Mouse (Mus musculus) lung, embryonic 14.5 days (tissue): Measurements from ENCODE around the gene Hcst. TPM values are rescaled to one million over a fixed set of nuclear protein-coding genes. Genes with fewer than 3 reads are reported as not detected.

ENCODE experiments used
- ATAC-seq: fragments of 200-750 bp; cut with Nextera tagmentation; 2 replicates; pipeline ENCODE4 v1.8.0; 2017; ENCODE audit warnings: mild to moderate bottlenecking, moderate TSS enrichment, moderate library complexity; ENCODE audit not compliant: insufficient read depth
- DNase-seq: peaks from one replicate; pipeline ENCODE4 v3.0.0-alpha.2; 2015
- H3K27ac ChIP-seq: fragments of 300-500 bp; sonication (generic); 2 replicates; pipeline ENCODE4 v1.5.1; 2014; ENCODE audit warnings: low read depth, mild to moderate bottlenecking, moderate library complexity
- H3K27me3 ChIP-seq: fragments of 300-500 bp; sonication (generic); 2 replicates; pipeline ENCODE4 v1.6.1; 2014; ENCODE audit warnings: low read length, control low read depth; ENCODE audit not compliant: insufficient read depth
- H3K36me3 ChIP-seq: fragments of 300-500 bp; sonication (generic); 2 replicates; pipeline ENCODE4 v1.6.1; 2014; ENCODE audit warnings: control low read depth; ENCODE audit not compliant: insufficient read depth
- H3K4me1 ChIP-seq: fragments of 300-500 bp; sonication (generic); 2 replicates; pipeline ENCODE4 v1.6.1; 2014; ENCODE audit warnings: antibody characterized with exemption, control low read depth; ENCODE audit not compliant: insufficient read depth
- H3K4me2 ChIP-seq: fragments of 300-500 bp; sonication (generic); 2 replicates; pipeline ENCODE4 v1.6.1; 2014; ENCODE audit warnings: mild to moderate bottlenecking
- H3K4me3 ChIP-seq: fragments of 300-500 bp; sonication (generic); 2 replicates; pipeline ENCODE4 v1.5.1; 2014; ENCODE audit warnings: low read depth, low read length
- H3K9ac ChIP-seq: fragments of 300-500 bp; sonication (generic); 2 replicates; pipeline ENCODE4 v1.6.1; 2014
- H3K9me3 ChIP-seq: fragments of 300-500 bp; sonication (generic); 2 replicates; pipeline ENCODE4 v1.6.1; 2016; ENCODE audit warnings: low read depth, low read length, control low read depth
- CTCF ChIP-seq: IDR thresholded peaks from 2 replicates; pipeline ENCODE4 v1.5.1; 2016; ENCODE audit warnings: antibody characterized with exemption, low read depth
- WGBS: fragments of 180-500 bp; shearing (Covaris S2); extraction: QIAGEN DNeasy Blood & Tissue Kit; methylation state at CpG from one replicate; pipeline ENCODE4 v1.1.7; 2014; 5-methylcytosine and 5-hydroxymethylcytosine counted together
- polyA plus RNA-seq: library from polyadenylated mRNA; unstranded; fragments of >200 nt; fragmentation: Nextera tagmentation; extraction: Ambion mirVana; gene quantifications from 2 replicates; pipeline ENCODE4 v1.2.1, GENCODE M21; 2014

Gene Hcst
- polyA plus RNA-seq, 1 experiment from 2014 or later = 1.5 TPM

- ATAC-seq (no peak), DNase-seq (no peak)
- Histone ChIP-seq H3K9me3 (no peaks in the 10 kb centered on the region), H3K4me3 (no peak overlapping the region), H3K36me3 (no peaks in the 10 kb centered on the region), H3K27ac (no peak overlapping the region), H3K27me3 (no peaks in the 10 kb centered on the region), H3K9ac (no peak overlapping the region), H3K4me2 (no peak overlapping the region), H3K4me1 (no peaks in the 10 kb centered on the region)
- TF ChIP-seq CTCF = no peak
- 78% methylated on average over 3 of the region's 3 CpGs for WGBS
These were observed 11.0 kb downstream of the Hcst start for GRCm38 (mm10) chr7:30408639-30409038.

GRCm38 (mm10) chr7:30402343-30402742, 17.3 kb downstream of the Hcst start:
- H3K27me3 ChIP-seq = no peaks in the 10 kb centered on the region
- no peaks in the 10 kb centered on the region for H3K36me3 ChIP-seq
- ATAC-seq (no peak), DNase-seq (no peak)
- H3K9me3 ChIP-seq = no peaks in the 10 kb centered on the region
- H3K4me3 ChIP-seq = no peak overlapping the region
- no peak for TF ChIP-seq CTCF
- H3K4me1 ChIP-seq = no peaks in the 10 kb centered on the region
- no peak overlapping the region for H3K9ac ChIP-seq
- H3K4me2 ChIP-seq = no peak overlapping the region
- WGBS = 57% methylated on average over 4 of the region's 4 CpGs
- no peak overlapping the region for H3K27ac ChIP-seq

GRCm38 (mm10) chr7:30399671-30400070, 20.0 kb downstream of the Hcst start:
- WGBS = 51% methylated on average over 7 of the region's 7 CpGs
- no peak for DNase-seq
- no peak for TF ChIP-seq CTCF
- Histone ChIP-seq H3K4me1 (no peaks in the 10 kb centered on the region), H3K9me3 (no peaks in the 10 kb centered on the region), H3K36me3 (no peaks in the 10 kb centered on the region), H3K27me3 (no peaks in the 10 kb centered on the region), H3K9ac (no peak overlapping the region), H3K4me2 (no peak overlapping the region), H3K27ac (no peak overlapping the region), H3K4me3 (no peak overlapping the region)
- no peak for ATAC-seq

GRCm38 (mm10) chr7:30394871-30395270, 24.8 kb downstream of the Hcst start:
- H3K4me2 ChIP-seq = no peak overlapping the region
- WGBS = 42% methylated on average over 2 of the region's 2 CpGs
- no peaks in the 10 kb centered on the region for H3K27me3 ChIP-seq
- no peak overlapping the region for H3K27ac ChIP-seq
- H3K9me3 ChIP-seq = no peaks in the 10 kb centered on the region
- ATAC-seq = no peak
- no peaks in the 10 kb centered on the region for H3K4me1 ChIP-seq
- H3K36me3 ChIP-seq = no peaks in the 10 kb centered on the region
- DNase-seq = peak; percentile 50
- H3K4me3 ChIP-seq = no peak overlapping the region
- no peak overlapping the region for H3K9ac ChIP-seq
- TF ChIP-seq CTCF = peak; percentile 34; the same call in 1 of the 2 replicates

- Histone ChIP-seq H3K4me3 (no peak overlapping the region), H3K27ac (no peak overlapping the region), H3K9ac (no peak overlapping the region), H3K36me3 (no peaks in the 10 kb centered on the region), H3K4me2 (no peak overlapping the region), H3K27me3 (no peaks in the 10 kb centered on the region), H3K9me3 (no peaks in the 10 kb centered on the region), H3K4me1 (no peaks in the 10 kb centered on the region)
- WGBS = 30% methylated on average over 11 of the region's 11 CpGs
- peak; percentile 78 for ATAC-seq
- DNase-seq = peak; percentile 65
- no peak for TF ChIP-seq CTCF
These were observed 25.3 kb downstream of the Hcst start for GRCm38 (mm10) chr7:30394379-30394778.

- ATAC-seq (no peak), DNase-seq (no peak)
- Histone ChIP-seq H3K4me3 (no peak overlapping the region), H3K4me2 (no peak overlapping the region), H3K4me1 (no peaks in the 10 kb centered on the region), H3K9ac (no peak overlapping the region), H3K9me3 (no peaks in the 10 kb centered on the region), H3K27ac (peak overlapping the region; percentile 61), H3K36me3 (no peaks in the 10 kb centered on the region), H3K27me3 (no peaks in the 10 kb centered on the region)
- WGBS = 88% methylated on average over 4 of the region's 4 CpGs
- TF ChIP-seq CTCF = no peak
These were observed 26.0 kb downstream of the Hcst start for GRCm38 (mm10) chr7:30393631-30394030.

GRCm38 (mm10) chr7:30392746-30393520, 26.7 kb downstream of the Hcst start:
- H3K4me3 ChIP-seq = no peak overlapping the region
- TF ChIP-seq CTCF = no peak
- no peaks in the 10 kb centered on the region for H3K4me1 ChIP-seq
- WGBS = 60% methylated on average over 4 of the region's 4 CpGs
- no peak for ATAC-seq
- H3K4me2 ChIP-seq = no peak overlapping the region
- DNase-seq = no peak
- no peaks in the 10 kb centered on the region for H3K9me3 ChIP-seq
- H3K27ac ChIP-seq = no peak overlapping the region
- H3K27me3 ChIP-seq = no peaks in the 10 kb centered on the region
- no peak overlapping the region for H3K9ac ChIP-seq
- H3K36me3 ChIP-seq = no peaks in the 10 kb centered on the region
